Mouse (Mus musculus) T-helper 2 cell (primary cell): ENCODE data around the gene Sftpa1.

ENCODE experiments used
- in situ Hi-C: fragments of 300-600 bp; cut with MboI, MseI; formaldehyde crosslinking; loops from one replicate; pipeline ENCODE4 v1.15.1; 2025; ENCODE audit warnings: high pct_unique_total_duplicates

Sftpa1 gene

GRCm38 (mm10) chr14:41131540-41131939 is at the start of gene Sftpa1:
TSS of gene Sftpa1 (plus strand) at chr14:41131782.
- in situ Hi-C loops = no loop called here

GRCm38 (mm10) chr14:41082408-41082807 is 49.2 kb upstream of the Sftpa1 start:
- in situ Hi-C loops = no loop called here

GRCm38 (mm10) chr14:41087509-41087908 is 44.1 kb upstream of the Sftpa1 start:
- in situ Hi-C loops = no loop called here

- in situ Hi-C loops = no loop called here
Observed at GRCm38 (mm10) chr14:41090777-41091176, 40.8 kb upstream of the Sftpa1 start.

- in situ Hi-C loops = no loop called here
Observed at GRCm38 (mm10) chr14:41094114-41094513, 37.5 kb upstream of the Sftpa1 start.

- in situ Hi-C loops = no loop called here
Observed at GRCm38 (mm10) chr14:41096296-41096860, 35.2 kb upstream of the Sftpa1 start.

- in situ Hi-C loops = no loop called here
Observed at GRCm38 (mm10) chr14:41098726-41099125, 32.9 kb upstream of the Sftpa1 start.

GRCm38 (mm10) chr14:41100712-41101111 is 30.9 kb upstream of the Sftpa1 start:
- in situ Hi-C loops = no loop called here

GRCm38 (mm10) chr14:41101242-41101641 is 30.3 kb upstream of the Sftpa1 start:
- in situ Hi-C loops = no loop called here

GRCm38 (mm10) chr14:41102269-41102668 is 29.3 kb upstream of the Sftpa1 start:
- in situ Hi-C loops = no loop called here

GRCm38 (mm10) chr14:41104853-41105444 is 26.6 kb upstream of the Sftpa1 start, which contains the start of gene Mat1a:
TSS of gene Mat1a (plus strand) at chr14:41105035.
- in situ Hi-C loops = no loop called here

GRCm38 (mm10) chr14:41111031-41111668 is 20.4 kb upstream of the Sftpa1 start:
- in situ Hi-C loops = no loop called here

- in situ Hi-C loops = no loop called here
Observed at GRCm38 (mm10) chr14:41112944-41113343, 18.6 kb upstream of the Sftpa1 start.

GRCm38 (mm10) chr14:41116271-41116670 is 15.3 kb upstream of the Sftpa1 start:
- in situ Hi-C loops = no loop called here

GRCm38 (mm10) chr14:41124683-41125082 is 6.9 kb upstream of the Sftpa1 start:
- in situ Hi-C loops = no loop called here

- in situ Hi-C loops = no loop called here
Observed at GRCm38 (mm10) chr14:41127997-41128396, 3.6 kb upstream of the Sftpa1 start.

- in situ Hi-C loops = no loop called here
Observed at GRCm38 (mm10) chr14:41137006-41137405, 5.4 kb downstream of the Sftpa1 start.

- in situ Hi-C loops = no loop called here
Observed at GRCm38 (mm10) chr14:41140686-41141085, 9.1 kb downstream of the Sftpa1 start.

GRCm38 (mm10) chr14:41146035-41146434 is 14.5 kb downstream of the Sftpa1 start:
- in situ Hi-C loops = no loop called here

GRCm38 (mm10) chr14:41146922-41147321 is 15.3 kb downstream of the Sftpa1 start:
- in situ Hi-C loops = no loop called here

- in situ Hi-C loops = no loop called here
Observed at GRCm38 (mm10) chr14:41147356-41147755, 15.8 kb downstream of the Sftpa1 start.

- in situ Hi-C loops = no loop called here
Observed at GRCm38 (mm10) chr14:41151220-41151898, 19.8 kb downstream of the Sftpa1 start, which contains the start of gene Mbl1. TSS of gene Mbl1 (plus strand) at chr14:41151458.
